Mouse (Mus musculus): ENCODE results near the gene Hba-a2. TPM values are rescaled to one million over a fixed set of nuclear protein-coding genes. Genes with fewer than 3 reads are reported as not detected.
"Not testable (repeated sequence)": the region's sequence is repeated elsewhere in the genome, so short reads cannot be mapped to it uniquely, and the experiment has no call there.

Hba-a2 gene
- polyA plus RNA-seq, 1 experiment from 2014 or later: 5,488 TPM

DNA sequence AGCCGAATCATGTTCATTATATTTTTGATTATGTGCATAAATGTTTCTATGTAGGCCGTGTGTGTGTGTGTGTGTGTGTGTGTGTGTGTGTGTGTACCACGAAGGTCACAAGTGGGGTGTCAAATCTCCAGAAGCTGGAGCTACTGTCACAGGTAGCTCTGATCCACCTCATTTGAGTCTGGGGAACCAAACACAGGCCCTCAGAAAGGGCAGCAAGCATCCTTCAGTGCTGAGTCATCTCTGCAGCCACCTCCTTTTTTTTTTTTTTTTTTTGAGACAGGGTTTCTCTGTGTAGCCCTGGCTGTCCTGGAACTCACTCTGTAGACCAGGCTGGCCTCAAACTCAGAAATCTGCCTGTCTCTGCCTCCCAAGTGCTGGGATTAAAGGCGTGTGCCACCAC, 3.5 kb upstream of the Hba-a2 start:
- ATAC-seq; H3K27me3 ChIP-seq (replicated peaks; ENCODE audit: control insufficient read depth, insufficient read depth, low read length); H3K9ac ChIP-seq (replicated peaks; ENCODE audit: low read depth, low read length); H3K9me3 ChIP-seq (ENCODE audit: control insufficient read depth, low read length); H3K4me1 ChIP-seq (replicated peaks; ENCODE audit: control insufficient read depth, insufficient read depth, low read length); H3K36me3 ChIP-seq (ENCODE audit: control insufficient read depth, insufficient read depth); H3K4me3 ChIP-seq (replicated peaks; ENCODE audit: low read length); H3K4me2 ChIP-seq (ENCODE audit: low read length); H3K27ac ChIP-seq (ENCODE audit: low read length): not testable (repeated sequence)
- WGBS: 85% methylated on average over 4 of the region's 4 CpGs

DNA sequence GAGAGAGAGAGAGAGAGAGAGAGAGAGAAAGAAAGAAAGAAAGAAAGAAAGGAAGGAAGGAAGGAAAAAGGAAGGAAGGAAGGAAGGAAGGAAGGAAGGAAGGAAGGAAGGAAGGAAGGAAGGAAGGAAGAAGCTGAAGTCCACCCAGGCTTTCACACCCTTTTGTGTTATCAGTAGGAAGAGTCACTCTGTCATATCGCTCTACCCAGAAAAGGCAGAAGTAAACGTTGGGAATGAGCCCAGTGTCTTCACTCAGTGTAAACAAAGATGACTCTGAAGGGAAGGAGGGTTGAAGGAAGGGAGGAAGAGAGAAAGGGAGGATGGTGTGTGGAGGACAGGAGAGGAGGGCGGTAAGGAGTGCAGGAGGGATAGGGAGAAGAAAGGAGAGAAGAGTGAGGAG, 2.8 kb upstream of the Hba-a2 start:
- H3K4me1 ChIP-seq (replicated peaks; ENCODE audit: control insufficient read depth, insufficient read depth, low read length); H3K27ac ChIP-seq (ENCODE audit: low read length); H3K4me3 ChIP-seq (replicated peaks; ENCODE audit: low read length); ATAC-seq; H3K9ac ChIP-seq (replicated peaks; ENCODE audit: low read depth, low read length); H3K9me3 ChIP-seq (ENCODE audit: control insufficient read depth, low read length); H3K27me3 ChIP-seq (replicated peaks; ENCODE audit: control insufficient read depth, insufficient read depth, low read length); H3K4me2 ChIP-seq (ENCODE audit: low read length); H3K36me3 ChIP-seq (ENCODE audit: control insufficient read depth, insufficient read depth): not testable (repeated sequence)
- WGBS: 66% methylated on average over 3 of the region's 3 CpGs

DNA sequence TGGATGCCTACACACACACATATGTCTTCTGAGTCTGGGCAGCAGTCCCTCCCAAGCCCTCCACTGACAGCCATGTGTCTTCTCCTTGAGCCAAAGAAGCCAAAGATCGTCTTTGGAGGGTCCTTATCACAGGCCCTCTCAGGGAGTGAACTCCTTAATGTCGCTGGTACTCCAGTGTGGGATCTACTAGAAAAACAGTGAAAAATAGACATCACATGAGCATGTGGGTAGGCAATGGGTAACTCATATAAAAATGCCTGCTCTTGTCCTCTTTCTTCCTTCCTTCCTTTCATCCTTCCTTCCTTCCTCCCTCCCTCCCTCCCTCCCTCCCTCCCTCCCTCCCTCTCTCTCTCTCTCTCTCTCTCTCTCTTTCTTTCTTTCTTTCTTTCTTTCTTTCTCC, 1.1 kb downstream of the Hba-a2 start:
- not testable (repeated sequence) for ATAC-seq; H3K4me2 ChIP-seq (ENCODE audit: low read length); H3K27me3 ChIP-seq (replicated peaks; ENCODE audit: control insufficient read depth, insufficient read depth, low read length); H3K9me3 ChIP-seq (ENCODE audit: control insufficient read depth, low read length); H3K36me3 ChIP-seq (ENCODE audit: control insufficient read depth, insufficient read depth); H3K9ac ChIP-seq (replicated peaks; ENCODE audit: low read depth, low read length); H3K4me1 ChIP-seq (replicated peaks; ENCODE audit: control insufficient read depth, insufficient read depth, low read length); H3K4me3 ChIP-seq (replicated peaks; ENCODE audit: low read length); H3K27ac ChIP-seq (ENCODE audit: low read length)
- WGBS: 62% methylated on average over 2 of the region's 2 CpGs

DNA sequence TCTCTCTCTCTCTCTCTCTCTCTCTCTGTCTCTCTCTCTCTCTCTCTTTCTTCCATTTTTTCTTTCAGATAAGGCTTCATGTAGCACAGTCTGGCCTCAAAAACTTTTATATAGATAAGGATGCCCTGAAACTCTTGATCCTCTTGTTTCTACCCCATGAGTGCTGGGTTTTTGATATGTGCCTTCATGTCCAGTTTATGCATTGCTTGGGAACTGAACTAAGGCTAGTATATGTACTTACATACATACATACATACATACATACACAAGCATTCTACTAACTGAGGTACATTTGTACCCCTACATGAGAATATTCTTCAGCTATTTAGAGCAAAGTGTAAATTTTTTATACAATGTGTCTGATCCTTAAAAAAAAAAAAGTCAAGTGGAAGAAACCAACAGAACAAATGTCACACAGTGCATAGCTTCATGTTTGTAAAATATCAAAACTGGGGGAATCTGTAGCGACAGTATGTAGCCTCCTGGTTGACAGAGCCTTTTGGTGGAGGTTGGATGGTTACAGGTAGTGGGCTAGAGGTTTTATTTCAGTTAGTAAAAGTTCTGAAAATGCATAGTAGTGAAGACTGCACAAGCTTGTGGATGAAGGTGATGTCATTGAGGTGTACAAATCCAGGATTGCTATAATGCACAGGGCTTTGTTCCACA, 1.7 kb downstream of the Hba-a2 start:
- Histone ChIP-seq H3K9ac (replicated peaks; ENCODE audit: low read depth, low read length) (no peak overlapping the region), H3K9me3 (ENCODE audit: control insufficient read depth, low read length) (no peaks in the 10 kb centered on the region), H3K27me3 (replicated peaks; ENCODE audit: control insufficient read depth, insufficient read depth, low read length) (no peaks in the 10 kb centered on the region), H3K36me3 (ENCODE audit: control insufficient read depth, insufficient read depth) (no peaks in the 10 kb centered on the region), H3K4me1 (replicated peaks; ENCODE audit: control insufficient read depth, insufficient read depth, low read length) (peaks cover 1% of the 10 kb centered on the region), H3K27ac (ENCODE audit: low read length) (no peak overlapping the region), H3K4me3 (replicated peaks; ENCODE audit: low read length) (no peak overlapping the region), H3K4me2 (ENCODE audit: low read length) (no peak overlapping the region)
- 88% methylated on average over 1 of the region's 1 CpGs for WGBS
- no peak for ATAC-seq

DNA sequence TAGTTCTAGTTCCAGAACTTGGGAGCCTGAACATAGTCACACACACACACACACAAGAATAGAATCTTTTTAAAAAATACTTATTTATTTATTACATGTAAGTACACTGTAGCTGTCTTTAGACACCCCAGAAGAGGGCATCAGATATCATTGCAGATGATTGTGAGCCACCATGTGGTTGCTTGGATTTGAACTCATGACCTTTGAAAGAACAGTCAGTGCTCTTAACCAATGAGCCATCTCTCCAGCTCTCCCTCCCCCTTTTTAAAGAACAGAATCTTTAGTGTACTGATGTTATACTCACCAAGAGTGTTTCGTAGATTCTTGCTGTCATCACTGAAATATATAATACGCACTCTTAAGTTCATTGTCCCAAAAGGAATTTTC, 2.2 kb downstream of the Hba-a2 start:
- WGBS: 99% methylated on average over 2 of the region's 2 CpGs

DNA sequence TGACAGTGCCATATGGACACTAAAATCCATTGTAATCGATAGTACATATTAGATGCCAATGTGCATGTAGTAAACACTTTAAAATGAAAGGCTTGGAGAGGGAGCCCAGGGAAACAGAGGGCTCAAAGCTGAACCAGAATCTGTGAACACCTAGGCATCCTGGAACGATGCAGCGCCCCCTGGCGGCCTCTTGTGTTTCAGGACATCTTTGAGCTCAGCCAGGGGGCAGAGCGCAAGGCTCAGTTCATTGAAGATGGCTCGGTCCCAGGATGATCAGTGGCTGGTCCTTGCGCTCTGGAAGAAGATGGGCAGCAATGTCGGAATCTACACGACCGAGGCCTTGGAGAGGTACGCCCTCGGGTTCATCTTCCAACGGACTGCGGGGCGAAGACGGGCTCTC, 3.6 kb downstream of the Hba-a2 start, which contains the start of gene Hbq1a:
Hbq1a (plus strand) TSS at position 205 of the 400 bp plus-strand sequence.
- not testable (repeated sequence) for H3K27me3 ChIP-seq (replicated peaks; ENCODE audit: control insufficient read depth, insufficient read depth, low read length); H3K9me3 ChIP-seq (ENCODE audit: control insufficient read depth, low read length); H3K4me1 ChIP-seq (replicated peaks; ENCODE audit: control insufficient read depth, insufficient read depth, low read length); H3K36me3 ChIP-seq (ENCODE audit: control insufficient read depth, insufficient read depth); H3K27ac ChIP-seq (ENCODE audit: low read length)
- ATAC-seq: peak; percentile 72
- peak within 1 kb of the TSS; percentile 46 for H3K4me2 ChIP-seq (ENCODE audit: low read length)
- H3K9ac ChIP-seq (replicated peaks; ENCODE audit: low read depth, low read length): 0 out of 2 replicates have a peak within 1 kb of the TSS, but pooled peaks have one; percentile 25
- peak within 1 kb of the TSS; percentile 30 for H3K4me3 ChIP-seq (replicated peaks; ENCODE audit: low read length)
- WGBS: 7% methylated on average over 16 of the region's 16 CpGs

More for the DNA sequence above, 2.2 kb downstream of the Hba-a2 start:
- H3K9ac ChIP-seq (replicated peaks; ENCODE audit: low read depth, low read length): no peak overlapping the region
- H3K4me3 ChIP-seq (replicated peaks; ENCODE audit: low read length): no peak overlapping the region
- no peak for ATAC-seq
- no peaks in the 10 kb centered on the region for H3K27me3 ChIP-seq (replicated peaks; ENCODE audit: control insufficient read depth, insufficient read depth, low read length)
- H3K9me3 ChIP-seq (ENCODE audit: control insufficient read depth, low read length): no peaks in the 10 kb centered on the region
- peaks cover 4% of the 10 kb centered on the region for H3K4me1 ChIP-seq (replicated peaks; ENCODE audit: control insufficient read depth, insufficient read depth, low read length)
- H3K36me3 ChIP-seq (ENCODE audit: control insufficient read depth, insufficient read depth): no peaks in the 10 kb centered on the region
- no peak overlapping the region for H3K27ac ChIP-seq (ENCODE audit: low read length)
- H3K4me2 ChIP-seq (ENCODE audit: low read length): no peak overlapping the region

DNA sequence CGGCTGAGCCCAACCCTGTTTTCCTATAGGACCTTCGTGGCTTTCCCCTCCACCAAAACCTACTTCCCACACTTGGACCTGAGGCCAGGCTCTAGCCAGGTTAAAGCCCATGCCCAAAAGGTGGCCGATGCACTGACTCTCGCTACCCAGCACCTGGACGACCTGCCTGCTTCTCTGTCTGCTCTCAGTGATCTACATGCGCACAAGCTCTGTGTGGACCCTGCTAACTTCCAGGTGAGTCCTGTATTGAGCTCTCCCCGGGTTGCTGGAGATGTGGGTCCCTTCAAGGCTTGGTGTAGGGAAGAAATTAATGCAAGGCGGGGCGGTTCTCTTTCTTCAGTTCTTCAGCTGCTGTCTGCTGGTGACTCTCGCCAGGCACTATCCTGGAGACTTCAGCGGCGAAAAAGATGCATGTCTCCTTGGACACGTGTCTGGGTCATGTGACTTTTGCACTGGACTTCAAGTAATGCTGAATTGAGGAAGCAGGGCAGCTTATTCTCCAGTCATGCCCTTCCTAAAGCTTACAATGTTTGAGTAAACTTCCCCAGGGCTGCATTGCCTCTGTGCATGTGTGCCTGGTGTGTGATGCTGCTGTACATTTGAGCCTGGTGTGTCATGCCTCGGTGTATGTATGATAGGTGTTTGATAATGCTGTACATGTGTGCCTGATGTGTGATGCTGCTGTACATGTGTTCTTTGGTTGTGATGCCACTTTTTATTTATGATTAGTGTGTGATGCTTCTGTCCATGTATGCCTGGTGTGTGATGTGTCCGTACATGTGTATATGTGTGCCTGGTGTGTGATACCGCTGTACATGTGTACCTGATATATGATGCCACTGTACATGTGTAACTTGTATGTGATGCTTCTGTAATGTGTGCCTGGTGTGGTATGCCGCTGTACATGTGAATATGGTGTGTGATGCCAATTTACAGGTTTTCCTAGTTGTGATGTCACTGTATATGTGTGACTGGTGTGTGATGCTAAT, 4.3 kb downstream of the Hba-a2 start:
- H3K27me3 ChIP-seq (replicated peaks; ENCODE audit: control insufficient read depth, insufficient read depth, low read length): no peaks in the 10 kb centered on the region
- H3K9me3 ChIP-seq (ENCODE audit: control insufficient read depth, low read length): no peaks in the 10 kb centered on the region
- 62% methylated on average over 14 of the region's 17 CpGs for WGBS
- peak overlapping the region; percentile 30 for H3K4me3 ChIP-seq (replicated peaks; ENCODE audit: low read length)
- ATAC-seq: peak; percentile 15
- 0 out of 2 replicates have a peak overlapping the region, but pooled peaks have one; percentile 25 for H3K9ac ChIP-seq (replicated peaks; ENCODE audit: low read depth, low read length)
- peak overlapping the region; percentile 46 for H3K4me2 ChIP-seq (ENCODE audit: low read length)
- H3K27ac ChIP-seq (ENCODE audit: low read length): no peak overlapping the region
- H3K36me3 ChIP-seq (ENCODE audit: control insufficient read depth, insufficient read depth): no peaks in the 10 kb centered on the region
- H3K4me1 ChIP-seq (replicated peaks; ENCODE audit: control insufficient read depth, insufficient read depth, low read length): peaks cover 4% of the 10 kb centered on the region

DNA sequence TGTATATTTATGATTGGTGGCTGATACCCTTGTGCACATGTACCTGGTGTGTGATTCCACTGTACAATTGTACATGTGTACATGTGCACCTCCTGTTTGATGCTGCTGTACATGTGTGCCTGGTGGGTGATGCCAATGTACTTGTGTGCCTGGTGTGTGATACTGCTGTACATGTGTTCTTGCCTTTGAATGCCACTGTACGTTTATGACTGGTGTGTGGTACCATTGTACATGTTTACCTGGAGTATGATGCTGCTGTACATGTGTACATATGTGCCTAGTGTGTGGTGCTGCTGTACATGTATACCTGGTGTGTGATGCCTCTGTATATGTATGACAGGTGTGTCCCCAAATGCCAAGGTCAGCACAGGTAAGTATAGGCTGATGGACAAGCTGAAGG, 5.2 kb downstream of the Hba-a2 start:
- Histone ChIP-seq H3K27me3 (replicated peaks; ENCODE audit: control insufficient read depth, insufficient read depth, low read length) (no peaks in the 10 kb centered on the region), H3K27ac (ENCODE audit: low read length) (no peak overlapping the region), H3K9ac (replicated peaks; ENCODE audit: low read depth, low read length) (no peak overlapping the region), H3K9me3 (ENCODE audit: control insufficient read depth, low read length) (no peaks in the 10 kb centered on the region), H3K4me3 (replicated peaks; ENCODE audit: low read length) (no peak overlapping the region), H3K4me1 (replicated peaks; ENCODE audit: control insufficient read depth, insufficient read depth, low read length) (peaks cover 4% of the 10 kb centered on the region), H3K36me3 (ENCODE audit: control insufficient read depth, insufficient read depth) (no peaks in the 10 kb centered on the region), H3K4me2 (ENCODE audit: low read length) (no peak overlapping the region)
- no peak for ATAC-seq
- 79% methylated on average over 1 of the region's 1 CpGs for WGBS

DNA sequence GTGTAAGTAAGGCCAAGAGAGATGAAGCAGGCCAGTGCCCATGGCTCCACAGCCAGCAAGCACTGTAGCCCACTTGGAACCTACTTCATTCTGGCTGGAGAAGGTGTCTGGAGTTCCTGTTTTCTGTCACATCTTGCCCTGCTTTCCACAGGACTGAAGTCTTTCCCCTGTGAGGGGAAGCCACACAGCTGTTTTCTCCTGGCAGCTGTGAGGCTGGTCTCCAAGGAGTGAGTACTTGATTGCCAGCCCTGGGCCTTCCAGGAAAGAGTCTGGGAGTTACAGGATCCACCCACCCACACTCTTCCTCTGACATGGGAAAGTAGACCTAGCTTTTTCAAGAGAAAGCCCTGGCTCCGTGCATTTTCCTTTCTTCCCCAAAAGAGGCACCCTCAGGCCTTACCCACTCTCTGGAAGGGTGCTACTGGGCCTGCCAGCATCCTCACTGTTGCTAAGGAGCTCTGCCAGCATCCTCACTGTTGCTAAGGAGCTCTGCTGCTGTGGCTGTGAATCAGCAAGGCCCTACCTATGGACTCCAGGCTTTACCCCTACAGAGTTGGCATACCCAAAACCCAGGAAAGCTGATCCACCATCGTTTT, 6.6 kb downstream of the Hba-a2 start:
- peak; percentile 82 for ATAC-seq
- 51% methylated on average over 2 of the region's 2 CpGs for WGBS
- H3K36me3 ChIP-seq (ENCODE audit: control insufficient read depth, insufficient read depth): no peaks in the 10 kb centered on the region

More for the DNA sequence above, 6.6 kb downstream of the Hba-a2 start:
- Histone ChIP-seq H3K9ac (replicated peaks; ENCODE audit: low read depth, low read length) (no peak overlapping the region), H3K4me3 (replicated peaks; ENCODE audit: low read length) (no peak overlapping the region), H3K9me3 (ENCODE audit: control insufficient read depth, low read length) (no peaks in the 10 kb centered on the region), H3K4me1 (replicated peaks; ENCODE audit: control insufficient read depth, insufficient read depth, low read length) (peaks cover 4% of the 10 kb centered on the region), H3K4me2 (ENCODE audit: low read length) (no peak overlapping the region), H3K27me3 (replicated peaks; ENCODE audit: control insufficient read depth, insufficient read depth, low read length) (no peaks in the 10 kb centered on the region), H3K27ac (ENCODE audit: low read length) (no peak overlapping the region)
